Mouse (Mus musculus) MEL (cell line): ENCODE results near the gene Rhbdl1. TPM values are rescaled to one million over a fixed set of nuclear protein-coding genes. Genes with fewer than 3 reads are reported as not detected.

ENCODE experiments used
- DNase-seq: peaks from one replicate; pipeline ENCODE4 v3.0.0; 2011; ENCODE audit warnings: low read depth, low spot score
- H3K27ac ChIP-seq: 2 replicates; pipeline ENCODE4 v1.5.1; 2012; ENCODE audit warnings: low read depth, mild to moderate bottlenecking, control low read depth, low read length, moderate library complexity; ENCODE audit not compliant: control insufficient read depth
- H3K27me3 ChIP-seq, 2 experiments: fragments of 150-350 bp in 1 of 2; sonication (generic) in 1 of 2; 2 replicates each; pipeline ENCODE4 v1.6.1; 2012; ENCODE audit warnings: low read length in 2 of 2, mild to moderate bottlenecking in 2 of 2, improper control_type of control experiment in 1 of 2, moderate library complexity in 1 of 2; ENCODE audit not compliant: insufficient read depth in 2 of 2, control insufficient read depth in 1 of 2
- H3K36me3 ChIP-seq, 2 experiments: 2 replicates each; pipeline ENCODE4 v1.6.1; 2012 to 2014; ENCODE audit warnings: low read length in 2 of 2, improper control_type of control experiment in 1 of 2, inconsistent platforms in 1 of 2, mild to moderate bottlenecking in 1 of 2; ENCODE audit not compliant: insufficient read depth in 2 of 2, control insufficient read depth in 1 of 2
- H3K4me1 ChIP-seq, 2 experiments: fragments of 150-350 bp in 1 of 2; sonication (generic) in 1 of 2; 2 replicates each; pipeline ENCODE4 v1.6.1; 2012; ENCODE audit warnings: low read length in 2 of 2, improper control_type of control experiment in 1 of 2, mild to moderate bottlenecking in 1 of 2; ENCODE audit not compliant: insufficient read depth in 2 of 2, control insufficient read depth in 1 of 2
- H3K4me3 ChIP-seq, 2 experiments: fragments of 150-350 bp in 1 of 2; sonication (generic) in 1 of 2; 2 replicates each; pipeline ENCODE4 v1.5.1; 2012; ENCODE audit warnings: low read depth in 2 of 2, low read length in 2 of 2, mild to moderate bottlenecking in 2 of 2, moderate library complexity in 2 of 2, control low read depth in 1 of 2, improper control_type of control experiment in 1 of 2; ENCODE audit not compliant: control insufficient read depth in 1 of 2, insufficient read depth in 1 of 2
- H3K79me2 ChIP-seq: 2 replicates; pipeline ENCODE4 v1.6.1; 2012; ENCODE audit warnings: mild to moderate bottlenecking, low read length, moderate library complexity; ENCODE audit not compliant: control insufficient read depth, poor library complexity, insufficient read depth
- H3K9ac ChIP-seq: 2 replicates; pipeline ENCODE4 v1.6.1; 2012; ENCODE audit warnings: low read depth, mild to moderate bottlenecking, control low read depth, low read length, moderate library complexity; ENCODE audit not compliant: control insufficient read depth, poor library complexity, severe bottlenecking
- H3K9me3 ChIP-seq: fragments of 150-350 bp; sonication (generic); replicated peaks from 2 replicates; pipeline ENCODE4 v1.6.1; 2012; ENCODE audit warnings: mild to moderate bottlenecking, low read length, improper control_type of control experiment, moderate library complexity; ENCODE audit not compliant: insufficient read depth
- CHD2 ChIP-seq: IDR thresholded peaks from 2 replicates; pipeline ENCODE4 v1.6.1; 2011; ENCODE audit warnings: low read length, improper control_type of control experiment
- CTCF ChIP-seq, 3 experiments: IDR thresholded peaks in 2 of 3; conservative IDR thresholded peaks in 1 of 3; 2 replicates each; pipeline ENCODE4 v1.5.1; 2011 to 2012; ENCODE audit warnings: low read length in 3 of 3, low read depth in 2 of 3, mild to moderate bottlenecking in 2 of 3, improper control_type of control experiment in 1 of 3, inconsistent platforms in 1 of 3, mixed read lengths in 1 of 3, moderate library complexity in 1 of 3; ENCODE audit not compliant: control insufficient read depth in 1 of 3, insufficient read depth in 1 of 3, poor library complexity in 1 of 3, severe bottlenecking in 1 of 3
- E2F4 ChIP-seq: IDR thresholded peaks from 2 replicates; pipeline ENCODE4 v1.6.1; 2011; ENCODE audit warnings: low read depth, low read length, improper control_type of control experiment, borderline replicate concordance
- EP300 ChIP-seq, 2 experiments: IDR thresholded peaks; 2 replicates each; pipeline ENCODE4 v1.6.1; 2011; ENCODE audit warnings: improper control_type of control experiment in 2 of 2, low read length in 2 of 2, low read depth in 1 of 2, mild to moderate bottlenecking in 1 of 2
- GABPA ChIP-seq: IDR thresholded peaks from 2 replicates; pipeline ENCODE4 v1.6.1; 2012; ENCODE audit warnings: low read depth, mild to moderate bottlenecking, inconsistent platforms, low read length, improper control_type of control experiment, moderate library complexity
- MAX ChIP-seq: IDR thresholded peaks from 2 replicates; pipeline ENCODE4 v1.6.1; 2011; ENCODE audit warnings: low read length, improper control_type of control experiment
- MAZ ChIP-seq: IDR thresholded peaks from 2 replicates; pipeline ENCODE4 v1.6.1; 2012; ENCODE audit warnings: low read depth, mild to moderate bottlenecking, inconsistent platforms, low read length, improper control_type of control experiment
- MXI1 ChIP-seq: IDR thresholded peaks from 2 replicates; pipeline ENCODE4 v1.6.1; 2011; ENCODE audit warnings: mild to moderate bottlenecking, low read depth, low read length, improper control_type of control experiment
- MYB ChIP-seq: IDR thresholded peaks from 2 replicates; pipeline ENCODE4 v1.6.1; 2011; ENCODE audit warnings: mild to moderate bottlenecking, low read depth, low read length, improper control_type of control experiment
- NRF1 ChIP-seq: IDR thresholded peaks from 2 replicates; pipeline ENCODE4 v1.6.1; 2014; ENCODE audit warnings: low read depth, mild to moderate bottlenecking, inconsistent platforms, low read length, improper control_type of control experiment, moderate library complexity; ENCODE audit not compliant: poor library complexity, insufficient read depth, severe bottlenecking
- POLR2AphosphoS2 ChIP-seq: IDR thresholded peaks from 2 replicates; pipeline ENCODE4 v1.6.1; 2011; ENCODE audit warnings: low read length, improper control_type of control experiment
- POLR2AphosphoS5 ChIP-seq: IDR thresholded peaks from 2 replicates; pipeline ENCODE4 v1.6.1; 2012; ENCODE audit warnings: low read depth, borderline replicate concordance, mild to moderate bottlenecking, inconsistent platforms, low read length, moderate library complexity, mixed read lengths
- TAL1 ChIP-seq: IDR thresholded peaks from 2 replicates; pipeline ENCODE4 v1.6.1; 2012; ENCODE audit warnings: mild to moderate bottlenecking, inconsistent platforms, low read length, moderate library complexity, mixed read lengths
- TBP ChIP-seq: IDR thresholded peaks from 2 replicates; pipeline ENCODE4 v1.8.0; 2011; ENCODE audit warnings: low read depth, low read length, improper control_type of control experiment
- UBTF ChIP-seq: IDR thresholded peaks from 2 replicates; pipeline ENCODE4 v1.6.1; 2012; ENCODE audit warnings: low read depth, mild to moderate bottlenecking, inconsistent platforms, low read length, improper control_type of control experiment, moderate library complexity, borderline replicate concordance; ENCODE audit not compliant: insufficient read depth
- polyA plus RNA-seq, 2 experiments: library from polyadenylated mRNA; stranded (reverse) in 1 of 2; unstranded in 1 of 2; fragments of >175 nt in 1 of 2; fragments of >200 nt in 1 of 2; gene quantifications; 2 replicates each; pipeline versions ENCODE4 v1.2.1 to v1.2.4; 2012; ENCODE audit warnings: low replicate concordance in 2 of 2, low read depth in 1 of 2; ENCODE audit not compliant: insufficient read length in 2 of 2, insufficient read depth in 1 of 2, missing spikeins in 1 of 2
- total RNA-seq: library from RNA; depleted of rRNA; stranded (reverse); fragments of 300-350 nt; gene quantifications from 2 replicates; pipeline ENCODE4 v1.2.3, GENCODE M21; 2012

Rhbdl1 gene
- total and polyA plus RNA-seq, 3 experiments = 1.4 to 4.0 TPM; not detected in 1

DNA sequence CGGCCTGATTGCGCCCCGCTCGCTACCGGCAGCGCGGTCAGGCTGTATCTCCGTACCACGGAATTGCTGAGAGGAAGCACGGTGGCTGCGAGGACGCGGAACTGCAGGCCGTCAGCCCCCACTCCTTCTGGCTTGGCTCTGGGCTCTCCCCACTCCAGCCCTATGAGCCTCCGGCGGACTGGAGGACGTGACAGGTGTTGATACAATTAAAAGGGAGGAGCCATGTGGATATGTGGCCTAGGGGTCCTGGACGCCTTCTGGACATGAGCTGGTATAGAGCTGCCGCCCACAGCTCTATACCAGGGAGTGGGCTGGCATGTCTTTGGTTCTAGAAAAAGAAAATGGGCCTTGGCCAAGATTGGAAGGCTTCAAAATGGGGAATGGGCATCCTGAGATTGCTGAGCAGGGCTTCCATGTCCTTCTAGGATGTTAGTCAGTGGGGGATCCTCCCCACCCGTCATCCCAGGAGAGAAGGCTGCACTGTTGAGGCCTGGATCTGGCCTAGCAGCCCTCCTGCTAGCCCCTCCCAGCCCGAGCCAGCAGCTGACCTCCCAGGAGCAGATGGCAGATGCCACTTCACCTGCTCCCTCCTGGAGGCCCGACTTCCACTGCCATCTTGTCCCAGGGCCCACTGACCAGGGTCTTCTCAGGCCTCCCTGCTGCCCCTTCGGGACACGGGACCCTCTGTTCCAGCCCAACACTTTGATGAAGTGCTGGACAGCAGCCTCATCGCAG, 27.3 kb downstream of the Rhbdl1 start:
- DNase-seq = no peak
- Histone ChIP-seq H3K36me3 (no peaks in the 10 kb centered on the region), H3K9ac (no peak overlapping the region), H3K79me2 (no peaks in the 10 kb centered on the region), H3K4me3 (no peak overlapping the region), H3K9me3 (no peaks in the 10 kb centered on the region), H3K27ac (no peak overlapping the region), H3K4me1 (peaks cover 0 to 8% of the 10 kb centered on the region in 2 experiments; a peak in 1 of 4 replicates), H3K27me3 (peaks cover 0 to 1% of the 10 kb centered on the region in 2 experiments; a peak in 2 of 4 replicates)
- TF ChIP-seq UBTF (no peak), TAL1 (no peak), MAZ (no peak), MXI1 (no peak), POLR2AphosphoS2 (no peak), E2F4 (no peak), MYB (no peak), GABPA (no peak), POLR2AphosphoS5 (no peak), MAX (no peak), EP300 (IDR thresholded peaks at IDR 0.05; ENCODE audit: low read depth in 1 of 2, low read length in 2 of 2) (no peak), CHD2 (no peak), NRF1 (no peak)

DNA sequence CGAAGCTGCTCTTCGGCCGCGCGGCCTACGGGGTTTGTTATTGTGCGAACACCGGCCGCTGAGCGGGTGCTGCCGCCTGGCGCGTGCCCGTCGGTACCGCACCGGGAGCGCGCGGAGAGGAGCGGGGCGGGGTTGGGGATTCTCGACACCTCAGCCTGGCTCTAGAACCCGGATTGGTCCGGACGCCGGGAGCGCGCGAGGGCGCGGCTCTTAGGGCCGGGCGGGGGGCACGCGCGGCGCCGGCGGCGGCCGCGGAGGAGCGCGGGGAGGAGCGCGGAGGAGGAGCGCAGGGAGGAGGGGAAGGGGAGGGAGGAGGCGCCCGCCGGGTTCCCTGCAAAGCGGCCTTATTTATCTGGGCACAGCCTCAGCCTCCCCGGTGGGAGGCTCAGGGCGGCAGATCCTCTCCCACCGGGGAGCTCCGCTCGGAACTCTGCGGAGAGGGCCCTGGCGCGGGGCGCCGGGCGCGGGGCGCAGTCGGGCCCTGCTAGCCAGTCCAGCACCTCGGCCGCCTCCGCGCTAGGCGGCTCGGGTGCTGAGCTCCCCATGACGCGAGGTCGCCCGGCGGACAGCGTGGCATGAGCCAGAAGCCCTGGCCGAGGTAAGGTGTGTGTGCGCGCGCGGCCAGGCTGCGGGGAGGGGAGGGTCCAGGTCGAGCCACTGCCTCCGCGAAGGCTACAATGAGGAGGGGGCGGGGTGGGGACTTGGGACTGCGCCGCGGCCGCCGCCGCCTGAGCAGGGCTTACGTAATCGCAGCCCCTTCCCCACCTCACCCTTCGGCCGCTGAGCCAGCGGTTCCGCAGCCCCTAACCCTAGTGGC, 28.1 kb downstream of the Rhbdl1 start, which contains the start of gene Fbxl16:
Gene Fbxl16, plus strand, starts transcription at position 297 of the 817 bp plus-strand sequence.
- TF ChIP-seq CTCF (IDR thresholded peaks at IDR 0.05 in 2 of 3, conservative IDR thresholded peaks at IDR 0.05 in 1 of 3; ENCODE audit: control insufficient read depth in 1 of 3, insufficient read depth in 1 of 3, low read depth in 2 of 3, low read length in 3 of 3, poor library complexity in 1 of 3, severe bottlenecking in 1 of 3) (no peak), TBP (no peak)
- Histone ChIP-seq H3K9me3 (no peaks in the 10 kb centered on the region), H3K27me3 (peaks cover 0 to 1% of the 10 kb centered on the region in 2 experiments; a peak in 1 of 4 replicates)

More for the DNA sequence above, 28.1 kb downstream of the Rhbdl1 start, which contains the start of gene Fbxl16:
- DNase-seq = no peak
- Histone ChIP-seq H3K4me3 (no peak within 1 kb of the TSS), H3K79me2 (no peaks in the 10 kb centered on the region), H3K27ac (no peak within 1 kb of the TSS), H3K36me3 (no peaks in the 10 kb centered on the region), H3K9ac (no peak within 1 kb of the TSS), H3K4me1 (peaks cover 0 to 8% of the 10 kb centered on the region in 2 experiments; a peak in 1 of 4 replicates)
